Comparison of ENCODE assay signal across 18 mouse cellular contexts in genomic region chr11:118174752-118175151, GRCm38 (mm10). TPM values are rescaled to one million over a fixed set of nuclear protein-coding genes. Genes with fewer than 3 reads are reported as not detected.
DNase-seq lines count a peak whose midpoint lies in the region; ATAC-seq lines count a peak whose summit lies in the region.
"Had no signal": no experiment of that assay in that cellular context is flagged by ENCODE, and none has a peak within 500 bp of the region (broad histone marks: within the 10 kb centered on the region; RNA-seq: fewer than 3 reads in every experiment).

No protein-coding gene starts in this region.

- no peak overlapping the region for H3K27ac ChIP-seq in lung, embryonic 16.5 days (ENCODE audit: low read length)
- H3K27ac ChIP-seq: forebrain, embryonic 15.5 days; hindbrain, embryonic 15.5 days; limb, embryonic 12.5 days; macrophage; neural tube, embryonic 13.5 days had no signal

- no peaks in the 10 kb centered on the region for H3K4me1 ChIP-seq in lung, embryonic 16.5 days (replicated peaks; ENCODE audit: control insufficient read depth, insufficient read depth, low read length)
- H3K4me1 ChIP-seq: forebrain, embryonic 15.5 days; hindbrain, embryonic 15.5 days; neural tube, embryonic 13.5 days had no signal

- DNase-seq in lung, adult 18-20 months, result no peak
- DNase-seq in heart, adult 8-10 months (ENCODE audit: low spot score), result peak; percentile 57
- peak; percentile 78 to 85 for DNase-seq in heart, postnatal 10 days
- peak; percentile 17 for DNase-seq in yolk sac, embryonic 10.5 days (ENCODE audit: low spot score)
- no peak for DNase-seq in left cerebral cortex, adult 8-10 months (ENCODE audit: low spot score in 2 of 2)
- DNase-seq in gastrocnemius, adult 18-20 months (ENCODE audit: low spot score), result no peak
- DNase-seq: cerebellum, postnatal 36 days; gastrocnemius, postnatal 25 days; kidney, adult 9 months; right cerebral cortex, adult 18-20 months; thymus, postnatal 14 days had no signal

- ATAC-seq in lung, embryonic 16.5 days (ENCODE audit: low read depth), result peak; percentile 69
- ATAC-seq: CD4-positive, CD25-positive, alpha-beta regulatory T cell, adult 4 months; forebrain, embryonic 15.5 days had no signal

- H3K9me3 ChIP-seq in lung, embryonic 16.5 days (ENCODE audit: control insufficient read depth, low read length), result no peaks in the 10 kb centered on the region
- H3K9me3 ChIP-seq: forebrain, embryonic 15.5 days; hindbrain, embryonic 15.5 days; limb, embryonic 12.5 days; neural tube, embryonic 13.5 days had no signal

- 0 out of 2 replicates have a peak, but pooled peaks cover 6% of the 10 kb centered on the region for H3K36me3 ChIP-seq in lung, embryonic 16.5 days (ENCODE audit: control insufficient read depth, insufficient read depth, low read length)

- no peak overlapping the region for H3K4me2 ChIP-seq in lung, embryonic 16.5 days (ENCODE audit: low read depth, low read length)
- H3K4me2 ChIP-seq: forebrain, embryonic 15.5 days; hindbrain, embryonic 15.5 days; limb, embryonic 12.5 days; neural tube, embryonic 13.5 days had no signal

- H3K4me3 ChIP-seq in lung, embryonic 16.5 days (ENCODE audit: low read length), result no peak overlapping the region
- H3K4me3 ChIP-seq: forebrain, embryonic 15.5 days; hindbrain, embryonic 15.5 days; limb, embryonic 12.5 days; neural tube, embryonic 13.5 days had no signal

- H3K27me3 ChIP-seq in lung, embryonic 16.5 days (ENCODE audit: control insufficient read depth, insufficient read depth, low read depth, low read length), result no peaks in the 10 kb centered on the region
- H3K27me3 ChIP-seq: forebrain, embryonic 15.5 days; hindbrain, embryonic 15.5 days; limb, embryonic 12.5 days; neural tube, embryonic 13.5 days had no signal

- intact Hi-C loops in heart, postnatal 10 days (cut with DNase I), result no loop called here

- WGBS in lung, embryonic 16.5 days, result 63% methylated on average over 7 of the region's 7 CpGs

- no peak overlapping the region for H3K9ac ChIP-seq in lung, embryonic 16.5 days (ENCODE audit: low read length)
- H3K9ac ChIP-seq: forebrain, embryonic 15.5 days; hindbrain, embryonic 15.5 days; limb, embryonic 12.5 days; neural tube, embryonic 13.5 days had no signal

RNA-seq across cellular contexts. Expression of gene Dnah17, which starts 44.3 kb away (rescaled TPM):
- 0.19 and 0.23 TPM in 2 replicates for polyA plus RNA-seq in lung, embryonic 16.5 days (2015; fragmentation: Nextera tagmentation; extraction: Ambion mirVana)
- under 1 TPM; 0.03 to 0.66 (median 0.07) TPM for total RNA-seq in heart, adult 8-10 months (2022)
- under 1 TPM; 0.12 TPM for total RNA-seq in heart, postnatal 10 days (2021)
- total RNA-seq in left cerebral cortex, adult 8-10 months (2022), result under 1 TPM; 0.07 to 0.34 (median 0.13) TPM
- total RNA-seq in gastrocnemius, adult 18-20 months (2021), result under 1 TPM; 0.09 to 0.11 TPM

Comparison
In these comparisons a context has a peak if more than half of its experiments do, and no peak if none do; other contexts are left out.
1. DNase-seq: peak in heart, adult 8-10 months (single experiment), heart, postnatal 10 days (2 of 2) and yolk sac, embryonic 10.5 days (single experiment); none in lung, adult 18-20 months (0 of 2), left cerebral cortex, adult 8-10 months (0 of 2) and gastrocnemius, adult 18-20 months (single experiment).